Mouse (Mus musculus): ENCODE data around the gene Scfd1. TPM values are rescaled to one million over a fixed set of nuclear protein-coding genes. Genes with fewer than 3 reads are reported as not detected.
A peak's percentile ranks its signal among the peaks of the same experiment; 100 is the strongest.

Scfd1 gene
- polyA plus RNA-seq, 1 experiment = 19.5 TPM

DNA sequence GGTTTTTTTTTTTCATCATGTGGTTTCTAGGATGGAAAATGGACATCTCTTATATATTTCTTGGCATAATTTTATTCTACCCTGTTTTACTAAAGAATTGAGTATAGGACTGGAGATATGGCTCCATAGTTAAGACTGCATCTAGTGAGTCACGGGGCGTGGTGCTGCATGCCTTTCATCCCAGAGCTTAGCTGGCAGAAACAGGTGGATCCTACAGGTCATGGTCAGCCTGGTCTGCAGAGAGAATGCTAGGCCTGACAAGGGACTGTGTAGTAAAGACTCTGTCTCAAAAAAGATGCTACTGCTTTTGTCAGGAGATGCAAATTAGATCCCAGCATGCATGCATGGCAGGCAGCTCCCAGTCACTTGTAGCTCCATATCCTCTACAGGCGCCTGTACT lies 8.8 kb upstream of the Scfd1 start:
- Histone ChIP-seq H3K27ac (ENCODE audit: control insufficient read depth, insufficient read depth, low read depth, low read length, poor library complexity) (no peak overlapping the region), H3K4me1 (ENCODE audit: control insufficient read depth, insufficient read depth, low read length) (no peaks in the 10 kb centered on the region), H3K4me3 (replicated peaks; ENCODE audit: control insufficient read depth, low read depth, low read length) (no peak overlapping the region)
- no peak for TF ChIP-seq POLR2A (IDR thresholded peaks at IDR 0.05; ENCODE audit: borderline replicate concordance, control insufficient read depth, low read depth, low read length)
- no peak for TF ChIP-seq CTCF (IDR thresholded peaks at IDR 0.05; ENCODE audit: control insufficient read depth, insufficient read depth, low read length)
- WGBS = 96% methylated on average over 3 of the region's 3 CpGs

DNA sequence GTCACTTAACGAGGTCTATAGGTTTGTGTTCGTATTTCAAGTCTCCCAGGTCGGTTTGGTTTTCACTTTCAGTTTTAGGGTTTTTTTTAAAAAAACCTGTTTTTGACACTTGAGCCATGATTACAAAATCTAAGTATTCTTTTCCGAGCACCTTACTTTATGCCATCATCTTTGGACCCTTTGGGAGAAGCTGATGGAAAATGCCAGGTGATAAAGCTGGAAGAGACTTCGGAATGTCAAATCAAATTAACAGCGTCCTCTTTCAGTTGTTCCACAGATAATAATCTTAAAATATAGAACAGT lies 529 bp downstream of the Scfd1 start:
- Histone ChIP-seq H3K27ac (ENCODE audit: control insufficient read depth, insufficient read depth, low read depth, low read length, poor library complexity) (peak overlapping the region; percentile 83; the same call in 1 of the 2 replicates), H3K4me1 (ENCODE audit: control insufficient read depth, insufficient read depth, low read length) (no peaks in the 10 kb centered on the region), H3K4me3 (replicated peaks; ENCODE audit: control insufficient read depth, low read depth, low read length) (peak overlapping the region; percentile 89)
- WGBS = 11% methylated on average over 6 of the region's 6 CpGs
- no peak for TF ChIP-seq CTCF (IDR thresholded peaks at IDR 0.05; ENCODE audit: control insufficient read depth, insufficient read depth, low read length)
- TF ChIP-seq POLR2A (IDR thresholded peaks at IDR 0.05; ENCODE audit: borderline replicate concordance, control insufficient read depth, low read depth, low read length) = no peak

DNA sequence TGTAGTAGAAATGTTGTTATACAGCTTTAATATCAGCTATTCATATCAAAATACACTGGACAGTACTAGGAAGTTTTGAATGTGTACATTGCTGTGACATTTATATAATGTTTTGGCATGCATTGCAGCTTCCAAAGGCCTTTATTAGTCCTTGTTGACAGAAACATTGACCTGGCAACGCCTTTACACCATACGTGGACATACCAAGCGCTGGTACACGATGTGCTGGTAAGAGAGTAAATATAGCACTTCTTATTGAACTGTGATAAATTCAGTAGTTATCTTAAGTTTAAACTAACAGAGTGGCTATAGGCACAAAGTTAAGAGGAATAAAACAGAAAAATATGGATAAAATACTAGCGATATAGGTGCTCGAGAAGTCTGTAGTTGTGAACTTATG lies 22.6 kb downstream of the Scfd1 start:
- no peak overlapping the region for H3K4me3 ChIP-seq (replicated peaks; ENCODE audit: control insufficient read depth, low read depth, low read length)
- WGBS = 94% methylated on average over 6 of the region's 6 CpGs
- H3K4me1 ChIP-seq (ENCODE audit: control insufficient read depth, insufficient read depth, low read length) = no peaks in the 10 kb centered on the region
- no peak overlapping the region for H3K27ac ChIP-seq (ENCODE audit: control insufficient read depth, insufficient read depth, low read depth, low read length, poor library complexity)
- TF ChIP-seq POLR2A (IDR thresholded peaks at IDR 0.05; ENCODE audit: borderline replicate concordance, control insufficient read depth, low read depth, low read length) (no peak), CTCF (IDR thresholded peaks at IDR 0.05; ENCODE audit: control insufficient read depth, insufficient read depth, low read length) (no peak)

DNA sequence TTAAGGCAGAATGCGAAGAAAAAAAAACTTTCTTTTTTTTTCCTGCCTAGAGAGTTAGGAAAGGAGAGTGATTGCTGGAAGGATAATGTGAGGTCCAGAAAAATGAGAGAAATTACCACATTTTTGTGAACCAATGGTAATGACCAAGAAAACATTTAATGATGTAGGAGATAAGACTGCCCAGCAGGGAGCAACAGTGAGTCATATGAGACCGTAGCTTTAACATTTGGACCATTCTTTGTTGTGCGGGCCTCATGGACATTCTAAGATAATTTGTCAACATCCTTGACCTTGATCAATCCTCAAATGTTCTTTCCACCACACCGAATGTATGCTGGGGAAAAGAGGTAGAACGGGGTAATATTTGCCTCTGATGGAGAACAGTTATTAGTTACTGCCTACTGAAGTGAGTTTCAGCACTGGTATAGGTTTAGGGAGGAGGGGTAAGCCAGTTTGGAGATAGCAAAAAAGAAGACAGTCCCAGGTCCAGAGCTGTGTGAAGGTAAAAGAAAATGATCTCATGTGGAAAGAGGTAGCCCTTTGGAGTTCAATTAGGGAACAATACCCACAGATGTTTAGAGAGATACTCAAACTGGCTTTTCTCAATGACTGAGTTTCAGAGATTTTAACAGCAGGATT lies 24.9 kb downstream of the Scfd1 start:
- TF ChIP-seq CTCF (IDR thresholded peaks at IDR 0.05; ENCODE audit: control insufficient read depth, insufficient read depth, low read length) (no peak), POLR2A (IDR thresholded peaks at IDR 0.05; ENCODE audit: borderline replicate concordance, control insufficient read depth, low read depth, low read length) (no peak)
- WGBS = 74% methylated on average over 5 of the region's 5 CpGs
- Histone ChIP-seq H3K4me3 (replicated peaks; ENCODE audit: control insufficient read depth, low read depth, low read length) (no peak overlapping the region), H3K4me1 (ENCODE audit: control insufficient read depth, insufficient read depth, low read length) (no peaks in the 10 kb centered on the region), H3K27ac (ENCODE audit: control insufficient read depth, insufficient read depth, low read depth, low read length, poor library complexity) (no peak overlapping the region)

DNA sequence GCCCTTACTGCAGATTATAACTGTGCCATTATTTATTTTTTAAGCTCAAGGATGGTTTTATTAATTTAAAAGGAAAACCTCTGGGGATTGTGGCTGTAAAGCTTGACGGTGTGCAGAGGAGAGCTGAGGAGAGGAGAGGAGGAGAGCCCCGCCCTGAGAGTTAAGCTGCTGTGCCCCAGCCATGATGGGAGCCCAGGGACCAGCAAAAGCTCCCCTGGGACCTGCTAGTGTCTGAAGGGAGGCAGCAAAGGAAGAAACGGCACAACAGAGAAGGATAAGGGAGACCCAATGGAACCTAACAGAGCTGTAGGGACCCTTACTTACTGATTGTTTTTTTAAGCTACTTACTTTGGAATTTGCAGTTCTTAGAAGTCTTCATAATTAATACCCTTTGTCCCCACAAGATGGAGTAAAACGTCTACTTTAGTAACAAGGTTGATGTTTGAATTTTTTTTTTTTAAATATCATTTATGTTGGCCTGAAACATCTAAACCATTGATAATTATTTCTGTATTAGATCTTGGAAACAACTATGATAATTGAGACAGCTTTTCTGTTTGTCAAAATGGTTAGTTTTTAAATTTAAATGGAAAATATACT lies 26.8 kb downstream of the Scfd1 start:
- TF ChIP-seq POLR2A (IDR thresholded peaks at IDR 0.05; ENCODE audit: borderline replicate concordance, control insufficient read depth, low read depth, low read length) = no peak
- TF ChIP-seq CTCF (IDR thresholded peaks at IDR 0.05; ENCODE audit: control insufficient read depth, insufficient read depth, low read length) = no peak
- Histone ChIP-seq H3K27ac (ENCODE audit: control insufficient read depth, insufficient read depth, low read depth, low read length, poor library complexity) (no peak overlapping the region), H3K4me1 (ENCODE audit: control insufficient read depth, insufficient read depth, low read length) (no peaks in the 10 kb centered on the region), H3K4me3 (replicated peaks; ENCODE audit: control insufficient read depth, low read depth, low read length) (no peak overlapping the region)
- WGBS = 64% methylated on average over 4 of the region's 4 CpGs

DNA sequence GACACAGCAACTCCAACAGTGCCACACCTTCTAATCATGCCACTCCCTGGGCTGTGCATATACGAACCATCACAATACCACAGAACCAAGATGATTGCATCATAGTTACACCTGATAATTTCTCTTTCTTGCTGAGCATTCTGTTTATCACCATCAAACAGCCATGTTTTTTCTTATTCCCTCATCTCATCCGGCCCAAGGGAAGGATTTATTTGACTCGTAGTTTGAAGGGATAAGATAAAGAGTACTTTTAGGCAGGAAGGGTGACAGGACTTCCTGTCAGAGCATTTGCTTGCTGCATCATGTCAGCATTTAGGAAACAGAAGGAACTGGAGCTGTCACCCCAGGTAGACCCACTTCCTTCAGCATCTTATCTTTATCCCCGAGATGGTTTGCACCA lies 34.1 kb downstream of the Scfd1 start:
- Histone ChIP-seq H3K4me3 (replicated peaks; ENCODE audit: control insufficient read depth, low read depth, low read length) (no peak overlapping the region), H3K27ac (ENCODE audit: control insufficient read depth, insufficient read depth, low read depth, low read length, poor library complexity) (no peak overlapping the region), H3K4me1 (ENCODE audit: control insufficient read depth, insufficient read depth, low read length) (no peaks in the 10 kb centered on the region)
- 44% methylated on average over 4 of the region's 4 CpGs for WGBS
- TF ChIP-seq POLR2A (IDR thresholded peaks at IDR 0.05; ENCODE audit: borderline replicate concordance, control insufficient read depth, low read depth, low read length) = no peak
- TF ChIP-seq CTCF (IDR thresholded peaks at IDR 0.05; ENCODE audit: control insufficient read depth, insufficient read depth, low read length) = no peak

DNA sequence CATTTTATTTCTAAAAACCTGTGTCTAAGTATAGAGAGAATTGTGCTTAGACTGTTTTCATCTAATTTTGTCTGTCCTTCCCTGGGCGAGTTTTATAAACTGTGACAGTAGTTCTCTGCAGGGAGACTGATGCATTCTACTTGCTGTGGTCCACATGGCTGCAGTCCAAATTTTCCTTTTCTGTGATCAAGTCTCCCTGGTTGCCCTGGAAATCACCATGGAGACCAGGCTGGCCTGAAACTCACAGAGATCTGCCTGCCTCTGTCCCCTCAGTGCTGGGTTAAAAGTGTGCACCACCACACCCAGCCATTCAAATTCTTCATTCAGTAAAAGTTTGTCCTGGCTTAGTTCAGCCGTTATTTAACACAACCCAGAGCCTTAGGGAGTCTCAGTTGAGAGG lies 60.2 kb downstream of the Scfd1 start:
- H3K4me1 ChIP-seq (ENCODE audit: control insufficient read depth, insufficient read depth, low read length) = no peaks in the 10 kb centered on the region
- 81% methylated on average over 2 of the region's 2 CpGs for WGBS
- no peak overlapping the region for H3K4me3 ChIP-seq (replicated peaks; ENCODE audit: control insufficient read depth, low read depth, low read length)
- H3K27ac ChIP-seq (ENCODE audit: control insufficient read depth, insufficient read depth, low read depth, low read length, poor library complexity) = no peak overlapping the region
- no peak for TF ChIP-seq POLR2A (IDR thresholded peaks at IDR 0.05; ENCODE audit: borderline replicate concordance, control insufficient read depth, low read depth, low read length)
- TF ChIP-seq CTCF (IDR thresholded peaks at IDR 0.05; ENCODE audit: control insufficient read depth, insufficient read depth, low read length) = no peak

DNA sequence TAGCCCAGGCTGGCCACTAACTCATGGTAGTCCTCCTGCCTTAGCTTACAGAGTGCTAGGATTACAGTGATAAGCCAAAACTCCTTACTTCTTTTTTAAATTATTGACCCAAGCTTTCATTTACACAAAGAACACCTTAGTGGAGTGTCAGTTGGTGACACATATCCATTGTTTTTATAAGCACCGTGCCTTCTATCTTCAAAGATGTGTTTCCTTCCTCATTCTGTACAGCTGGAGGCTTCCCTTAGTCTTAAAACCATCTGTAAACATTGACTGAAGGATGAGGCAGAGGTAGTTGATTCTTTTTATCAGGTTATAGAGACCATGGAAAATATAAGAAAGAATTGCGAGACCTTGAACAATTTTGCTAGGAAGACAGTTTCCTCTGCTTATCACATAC lies 61.0 kb downstream of the Scfd1 start:
- Histone ChIP-seq H3K4me3 (replicated peaks; ENCODE audit: control insufficient read depth, low read depth, low read length) (no peak overlapping the region), H3K4me1 (ENCODE audit: control insufficient read depth, insufficient read depth, low read length) (no peaks in the 10 kb centered on the region), H3K27ac (ENCODE audit: control insufficient read depth, insufficient read depth, low read depth, low read length, poor library complexity) (no peak overlapping the region)
- no peak for TF ChIP-seq CTCF (IDR thresholded peaks at IDR 0.05; ENCODE audit: control insufficient read depth, insufficient read depth, low read length)
- TF ChIP-seq POLR2A (IDR thresholded peaks at IDR 0.05; ENCODE audit: borderline replicate concordance, control insufficient read depth, low read depth, low read length) = no peak
- 50% methylated on average over 2 of the region's 2 CpGs for WGBS

DNA sequence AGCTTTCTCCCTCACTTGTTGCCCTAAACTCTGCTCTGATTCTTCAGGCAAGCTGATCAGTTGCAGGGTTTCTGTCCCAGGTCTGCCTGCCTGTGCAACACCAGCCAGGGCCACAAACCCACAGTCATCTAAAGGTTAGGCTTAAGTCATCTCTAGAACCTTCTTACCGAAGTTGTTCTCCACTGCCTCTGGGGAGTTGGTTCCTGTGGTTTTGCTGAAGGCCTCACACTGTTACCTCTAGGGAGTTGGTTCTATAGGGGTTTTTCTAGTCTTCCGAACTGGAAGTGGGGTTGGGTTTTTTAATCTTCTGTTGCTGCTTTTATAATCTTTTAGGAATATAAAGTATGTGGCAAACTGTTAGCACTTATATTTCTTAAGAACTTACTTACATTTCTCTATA lies 72.0 kb downstream of the Scfd1 start:
- Histone ChIP-seq H3K4me3 (replicated peaks; ENCODE audit: control insufficient read depth, low read depth, low read length) (no peak overlapping the region), H3K4me1 (ENCODE audit: control insufficient read depth, insufficient read depth, low read length) (no peaks in the 10 kb centered on the region), H3K27ac (ENCODE audit: control insufficient read depth, insufficient read depth, low read depth, low read length, poor library complexity) (no peak overlapping the region)
- TF ChIP-seq CTCF (IDR thresholded peaks at IDR 0.05; ENCODE audit: control insufficient read depth, insufficient read depth, low read length) = no peak
- no peak for TF ChIP-seq POLR2A (IDR thresholded peaks at IDR 0.05; ENCODE audit: borderline replicate concordance, control insufficient read depth, low read depth, low read length)
- WGBS = 47% methylated on average over 2 of the region's 2 CpGs
